Mouse (Mus musculus): ENCODE results near the gene Zfp317. TPM values are rescaled to one million over a fixed set of nuclear protein-coding genes. Genes with fewer than 3 reads are reported as not detected.

The Zfp317 gene
- total RNA-seq (2014; rRNA removed) (43.3 and 49.5 TPM in 2 replicates), polyA plus RNA-seq (2015; fragmentation: Nextera tagmentation; extraction: Ambion mirVana) (19.9 and 23.9 TPM in 2 replicates)

- peaks cover 8% of the 10 kb centered on the region for H3K36me3 ChIP-seq (ENCODE audit: insufficient read depth)
- H3K27ac ChIP-seq (ENCODE audit: low read depth, low read length): peak within 1 kb of the TSS; percentile 80
- no peak for TF ChIP-seq CTCF (IDR thresholded peaks at IDR 0.05; ENCODE audit: low read depth)
- peak within 1 kb of the TSS; percentile 42 for H3K4me2 ChIP-seq (ENCODE audit: low read depth)
- no peaks in the 10 kb centered on the region for H3K4me1 ChIP-seq (ENCODE audit: insufficient read depth)
- no peaks in the 10 kb centered on the region for H3K27me3 ChIP-seq (ENCODE audit: insufficient read depth, low read length)
- H3K4me3 ChIP-seq (ENCODE audit: low read depth, low read length): peak within 1 kb of the TSS; percentile 59
- no peaks in the 10 kb centered on the region for H3K9me3 ChIP-seq (ENCODE audit: low read length)
- WGBS: 2% methylated on average over 35 of the region's 35 CpGs
- ATAC-seq (peak; percentile 98), DNase-seq (peak; percentile 99)
- peak within 1 kb of the TSS; percentile 63 for H3K9ac ChIP-seq
Measured at GRCm38 (mm10) chr9:19621843-19622822, at the start of gene Zfp317. Gene Zfp317 (plus strand): TSS chr9:19622102.

GRCm38 (mm10) chr9:19582317-19582716 lies 39.6 kb upstream of the Zfp317 start, which contains the start of gene Olfr855:
Gene Olfr855 (plus strand): TSS chr9:19582617.
- H3K9me3 ChIP-seq (ENCODE audit: low read length): no peaks in the 10 kb centered on the region
- DNase-seq: no peak
- H3K36me3 ChIP-seq (ENCODE audit: insufficient read depth): no peaks in the 10 kb centered on the region
- no peaks in the 10 kb centered on the region for H3K4me1 ChIP-seq (ENCODE audit: insufficient read depth)
- no peak for ATAC-seq
- no peak for TF ChIP-seq CTCF (IDR thresholded peaks at IDR 0.05; ENCODE audit: low read depth)
- H3K4me3 ChIP-seq (ENCODE audit: low read depth, low read length): no peak within 1 kb of the TSS
- H3K4me2 ChIP-seq (ENCODE audit: low read depth): no peak within 1 kb of the TSS
- no peak within 1 kb of the TSS for H3K27ac ChIP-seq (ENCODE audit: low read depth, low read length)
- H3K27me3 ChIP-seq (ENCODE audit: insufficient read depth, low read length): no peaks in the 10 kb centered on the region
- H3K9ac ChIP-seq: no peak within 1 kb of the TSS

GRCm38 (mm10) chr9:19621297-19621696 lies 605 bp upstream of the Zfp317 start:
- Histone ChIP-seq H3K9ac (no peak overlapping the region), H3K27me3 (ENCODE audit: insufficient read depth, low read length) (no peaks in the 10 kb centered on the region), H3K36me3 (ENCODE audit: insufficient read depth) (peaks cover 5% of the 10 kb centered on the region), H3K4me3 (ENCODE audit: low read depth, low read length) (no peak overlapping the region), H3K27ac (ENCODE audit: low read depth, low read length) (no peak overlapping the region), H3K9me3 (ENCODE audit: low read length) (no peaks in the 10 kb centered on the region), H3K4me1 (ENCODE audit: insufficient read depth) (no peaks in the 10 kb centered on the region), H3K4me2 (ENCODE audit: low read depth) (no peak overlapping the region)
- DNase-seq (peak; percentile 1), ATAC-seq (no peak)
- TF ChIP-seq CTCF (IDR thresholded peaks at IDR 0.05; ENCODE audit: low read depth): no peak
- WGBS: 97% methylated on average over 3 of the region's 3 CpGs

- no peak for TF ChIP-seq CTCF (IDR thresholded peaks at IDR 0.05; ENCODE audit: low read depth)
- Histone ChIP-seq H3K27ac (ENCODE audit: low read depth, low read length) (no peak overlapping the region), H3K9ac (no peak overlapping the region), H3K4me2 (ENCODE audit: low read depth) (no peak overlapping the region), H3K36me3 (ENCODE audit: insufficient read depth) (peaks cover 22% of the 10 kb centered on the region), H3K4me1 (ENCODE audit: insufficient read depth) (no peaks in the 10 kb centered on the region), H3K27me3 (ENCODE audit: insufficient read depth, low read length) (no peaks in the 10 kb centered on the region), H3K9me3 (ENCODE audit: low read length) (no peaks in the 10 kb centered on the region), H3K4me3 (ENCODE audit: low read depth, low read length) (no peak overlapping the region)
- DNase-seq (no peak), ATAC-seq (no peak)
Measured at GRCm38 (mm10) chr9:19629574-19629973, 7.7 kb downstream of the Zfp317 start.

GRCm38 (mm10) chr9:19645193-19645592 lies 23.3 kb downstream of the Zfp317 start:
- DNase-seq (no peak), ATAC-seq (no peak)
- Histone ChIP-seq H3K4me1 (ENCODE audit: insufficient read depth) (no peaks in the 10 kb centered on the region), H3K27ac (ENCODE audit: low read depth, low read length) (no peak overlapping the region), H3K36me3 (ENCODE audit: insufficient read depth) (peaks cover 65% of the 10 kb centered on the region), H3K27me3 (ENCODE audit: insufficient read depth, low read length) (no peaks in the 10 kb centered on the region), H3K9me3 (ENCODE audit: low read length) (no peaks in the 10 kb centered on the region), H3K9ac (no peak overlapping the region), H3K4me2 (ENCODE audit: low read depth) (no peak overlapping the region), H3K4me3 (ENCODE audit: low read depth, low read length) (no peak overlapping the region)
- 97% methylated on average over 3 of the region's 3 CpGs for WGBS
- no peak for TF ChIP-seq CTCF (IDR thresholded peaks at IDR 0.05; ENCODE audit: low read depth)

GRCm38 (mm10) chr9:19690281-19690680 lies 68.4 kb downstream of the Zfp317 start:
- no peaks in the 10 kb centered on the region for H3K27me3 ChIP-seq (ENCODE audit: insufficient read depth, low read length)
- no peak overlapping the region for H3K27ac ChIP-seq (ENCODE audit: low read depth, low read length)
- ATAC-seq (no peak), DNase-seq (no peak)
- H3K4me1 ChIP-seq (ENCODE audit: insufficient read depth): no peaks in the 10 kb centered on the region
- no peak overlapping the region for H3K9ac ChIP-seq
- H3K36me3 ChIP-seq (ENCODE audit: insufficient read depth): no peaks in the 10 kb centered on the region
- H3K9me3 ChIP-seq (ENCODE audit: low read length): no peaks in the 10 kb centered on the region
- no peak for TF ChIP-seq CTCF (IDR thresholded peaks at IDR 0.05; ENCODE audit: low read depth)
- WGBS: 87% methylated on average over 6 of the region's 6 CpGs
- H3K4me3 ChIP-seq (ENCODE audit: low read depth, low read length): no peak overlapping the region
- H3K4me2 ChIP-seq (ENCODE audit: low read depth): no peak overlapping the region

GRCm38 (mm10) chr9:19691426-19691825 lies 69.5 kb downstream of the Zfp317 start:
- no peaks in the 10 kb centered on the region for H3K27me3 ChIP-seq (ENCODE audit: insufficient read depth, low read length)
- no peak overlapping the region for H3K4me3 ChIP-seq (ENCODE audit: low read depth, low read length)
- ATAC-seq: no peak
- H3K4me2 ChIP-seq (ENCODE audit: low read depth): no peak overlapping the region
- whole genome bisulfite sequencing: 91% methylated on average over 1 of the region's 1 CpGs
- H3K27ac ChIP-seq (ENCODE audit: low read depth, low read length): no peak overlapping the region
- no peak for TF ChIP-seq CTCF (IDR thresholded peaks at IDR 0.05; ENCODE audit: low read depth)
- H3K9ac ChIP-seq: no peak overlapping the region
- H3K4me1 ChIP-seq (ENCODE audit: insufficient read depth): no peaks in the 10 kb centered on the region
- H3K9me3 ChIP-seq (ENCODE audit: low read length): no peaks in the 10 kb centered on the region
- DNase-seq: no peak
- no peaks in the 10 kb centered on the region for H3K36me3 ChIP-seq (ENCODE audit: insufficient read depth)

All from forebrain, postnatal 0 days (tissue).